Comparison of ENCODE assay signal across 8 mouse cellular contexts in genomic region chr13:48639570-48639969, GRCm38 (mm10). TPM values are rescaled to one million over a fixed set of nuclear protein-coding genes. Genes with fewer than 3 reads are reported as not detected.
DNase-seq lines count a peak whose midpoint lies in the region; ATAC-seq and TF ChIP-seq lines count a peak whose summit lies in the region.

No protein-coding gene starts in this region.

- TF ChIP-seq EP300 in liver, postnatal 0 days (IDR thresholded peaks at IDR 0.05; ENCODE audit: low read depth): no peak

- no peak overlapping the region for H3K9ac ChIP-seq in hindbrain, embryonic 16.5 days (ENCODE audit: low read depth, low read length)
- H3K9ac ChIP-seq in liver, postnatal 0 days (replicated peaks): no peak overlapping the region

- no peaks in the 10 kb centered on the region for H3K9me3 ChIP-seq in hindbrain, embryonic 16.5 days (ENCODE audit: control insufficient read depth, low read length)
- no peaks in the 10 kb centered on the region for H3K9me3 ChIP-seq in liver, postnatal 0 days (ENCODE audit: low read length)

- no peaks in the 10 kb centered on the region for H3K4me1 ChIP-seq in testis, adult 2 months (ENCODE audit: control insufficient read depth, insufficient read depth, low read length)
- H3K4me1 ChIP-seq in hindbrain, embryonic 16.5 days (ENCODE audit: control insufficient read depth, insufficient read depth, low read depth, low read length): no peaks in the 10 kb centered on the region
- no peaks in the 10 kb centered on the region for H3K4me1 ChIP-seq in liver, postnatal 0 days (ENCODE audit: insufficient read depth)

- no peak overlapping the region for H3K4me2 ChIP-seq in hindbrain, embryonic 16.5 days (ENCODE audit: low read length)
- no peak overlapping the region for H3K4me2 ChIP-seq in liver, postnatal 0 days (ENCODE audit: low read depth, low read length)

- no peaks in the 10 kb centered on the region for H3K36me3 ChIP-seq in testis, adult 2 months (ENCODE audit: control insufficient read depth, insufficient read depth, low read length)
- H3K36me3 ChIP-seq in hindbrain, embryonic 16.5 days (ENCODE audit: control insufficient read depth, insufficient read depth, low read length): no peaks in the 10 kb centered on the region
- no peaks in the 10 kb centered on the region for H3K36me3 ChIP-seq in liver, postnatal 0 days (replicated peaks; ENCODE audit: insufficient read depth, low read length)

- H3K4me3 ChIP-seq in testis, adult 2 months (ENCODE audit: control insufficient read depth, low read depth, low read length): no peak overlapping the region
- no peak overlapping the region for H3K4me3 ChIP-seq in hindbrain, embryonic 16.5 days (ENCODE audit: low read length)
- H3K4me3 ChIP-seq in liver, postnatal 0 days (ENCODE audit: low read depth, low read length): no peak overlapping the region

- H3K27me3 ChIP-seq in testis, adult 2 months (ENCODE audit: control insufficient read depth, insufficient read depth, low read length): no peaks in the 10 kb centered on the region
- no peaks in the 10 kb centered on the region for H3K27me3 ChIP-seq in hindbrain, embryonic 16.5 days (replicated peaks; ENCODE audit: control insufficient read depth, insufficient read depth, low read length)
- no peaks in the 10 kb centered on the region for H3K27me3 ChIP-seq in liver, postnatal 0 days (ENCODE audit: insufficient read depth, low read length)

- peak; percentile 26 for DNase-seq in cerebellum, adult 11 months
- DNase-seq in testis, postnatal 10 days (ENCODE audit: low spot score): no peak
- DNase-seq in liver, postnatal 0 days: no peak
- peak; percentile 33 for DNase-seq in right cerebral cortex, postnatal 25 days

- no peak for TF ChIP-seq POLR2A in testis, adult 2 months (IDR thresholded peaks at IDR 0.05; ENCODE audit: control insufficient read depth, low read depth, low read length)

- no peak for ATAC-seq in cerebellum, adult (ENCODE audit: insufficient number of reproducible peaks, low FRiP score, low TSS enrichment)
- peak; percentile 96 for ATAC-seq in common myeloid progenitor, adult 5-6 weeks (replicated peaks; ENCODE audit: low read depth, poor library complexity, severe bottlenecking)
- ATAC-seq in hindbrain, embryonic 16.5 days: 0 out of 2 replicates have a peak, but pooled peaks have one; percentile 42
- no peak for ATAC-seq in liver, postnatal 0 days

- no peak overlapping the region for H3K27ac ChIP-seq in testis, adult 2 months (ENCODE audit: control insufficient read depth, insufficient read depth, low read depth, low read length)
- no peak overlapping the region for H3K27ac ChIP-seq in hindbrain, embryonic 16.5 days (ENCODE audit: low read depth, low read length)
- H3K27ac ChIP-seq in liver, postnatal 0 days (ENCODE audit: low read depth): no peak overlapping the region

- peak; percentile 53; the same call in 1 of the 2 replicates for TF ChIP-seq CTCF in testis, adult 2 months (IDR thresholded peaks at IDR 0.05; ENCODE audit: control insufficient read depth, insufficient read depth, insufficient replicate concordance, low read depth, low read length)
- TF ChIP-seq CTCF in liver, postnatal 0 days (IDR thresholded peaks at IDR 0.05; ENCODE audit: low read depth): peak; percentile 92

RNA-seq across cellular contexts. Expression of gene Ptpdc1, which starts 14.1 kb away (rescaled TPM):
- 36.4 and 38.7 TPM in 2 replicates for polyA plus RNA-seq in testis, adult 2 months (2012; rRNA removed)
- 3.4 and 4.1 TPM in 2 replicates for total RNA-seq in common myeloid progenitor, adult 5-6 weeks (2017)
- 14.7 and 17.4 TPM in 2 replicates for polyA plus RNA-seq in hindbrain, embryonic 16.5 days (2015; fragmentation: Nextera tagmentation; extraction: Ambion mirVana)
- polyA plus RNA-seq in liver, postnatal 0 days (2015; fragmentation: Nextera tagmentation; extraction: Ambion mirVana): 0.56 and 0.58 TPM in 2 replicates

RNA-seq across cellular contexts. Expression of gene Barx1, which starts 23.2 kb away (rescaled TPM):
- 0.19 and 0.32 TPM in 2 replicates for polyA plus RNA-seq in testis, adult 2 months (2012; rRNA removed)
- not detected in 2 replicates for total RNA-seq in common myeloid progenitor, adult 5-6 weeks (2017)
- polyA plus RNA-seq in hindbrain, embryonic 16.5 days (2015; fragmentation: Nextera tagmentation; extraction: Ambion mirVana): 0.26 TPM in 1 of 2 replicates, not detected in the other
- 0.25 and 0.37 TPM in 2 replicates for polyA plus RNA-seq in liver, postnatal 0 days (2015; fragmentation: Nextera tagmentation; extraction: Ambion mirVana)

Comparison
In these comparisons a context has a peak if more than half of its experiments do, and no peak if none do; other contexts are left out.
1. DNase-seq: peak in cerebellum, adult 11 months (single experiment) and right cerebral cortex, postnatal 25 days (single experiment); none in testis, postnatal 10 days (single experiment) and liver, postnatal 0 days (single experiment).
2. ATAC-seq: peak in common myeloid progenitor, adult 5-6 weeks (single experiment) and hindbrain, embryonic 16.5 days (single experiment); none in cerebellum, adult (single experiment) and liver, postnatal 0 days (single experiment).